Mouse (Mus musculus) ES-E14 (cell line): ENCODE data around the gene Kitl.

Experiments used
- CHD2 ChIP-seq: IDR thresholded peaks from 2 replicates; pipeline ENCODE4 v1.6.1; 2014; ENCODE audit warnings: mild to moderate bottlenecking, low read depth, low read length, inconsistent platforms
- ZC3H11A ChIP-seq: IDR thresholded peaks from 2 replicates; pipeline ENCODE4 v1.6.1; 2012; ENCODE audit warnings: low read depth, mild to moderate bottlenecking, inconsistent platforms, low read length, borderline replicate concordance

DNA sequence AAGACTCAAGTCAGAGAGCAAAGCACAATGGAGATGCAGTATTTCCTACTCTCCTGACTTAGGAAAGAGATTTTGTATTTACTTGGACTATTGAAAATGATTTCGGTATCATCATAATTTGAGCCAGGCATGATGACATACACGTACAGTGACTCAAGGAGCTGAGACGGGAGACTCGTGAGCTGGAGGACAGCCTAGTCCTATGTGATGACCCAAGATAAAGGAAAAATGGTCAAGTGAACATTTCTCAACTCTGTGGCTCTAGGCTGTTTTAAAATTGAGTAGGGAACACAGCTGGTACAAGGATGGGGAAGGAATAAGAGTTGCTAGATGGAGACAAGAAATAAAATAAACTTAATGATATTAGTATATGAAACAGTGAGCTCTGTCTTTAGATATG lies 37.0 kb downstream of the Kitl start:
- TF ChIP-seq ZC3H11A = no peak
- no peak for TF ChIP-seq CHD2
